Mouse (Mus musculus): ENCODE results near the gene Spsb1.

The Spsb1 gene

GRCm38 (mm10) chr4:149853698-149854284 lies 101.1 kb downstream of the Spsb1 start:
- no peak for DNase-seq

- no peak for DNase-seq
These were observed 103.3 kb downstream of the Spsb1 start for GRCm38 (mm10) chr4:149851554-149851953.

GRCm38 (mm10) chr4:149850674-149851073 lies 104.2 kb downstream of the Spsb1 start:
- no peak for DNase-seq

- DNase-seq = no peak
These were observed 104.8 kb downstream of the Spsb1 start for GRCm38 (mm10) chr4:149850045-149850444.

GRCm38 (mm10) chr4:149849035-149849434 lies 105.8 kb downstream of the Spsb1 start:
- no peak for DNase-seq

- no peak for DNase-seq
These were observed 107.8 kb downstream of the Spsb1 start for GRCm38 (mm10) chr4:149846861-149847631.
